Comparison of ENCODE assay signal across 21 mouse cellular contexts in genomic region chr11:55517666-55518065, GRCm38 (mm10). TPM values are rescaled to one million over a fixed set of nuclear protein-coding genes. Genes with fewer than 3 reads are reported as not detected.
DNase-seq lines count a peak whose midpoint lies in the region; ATAC-seq and TF ChIP-seq lines count a peak whose summit lies in the region.
"Had no signal": no experiment of that assay in that cellular context is flagged by ENCODE, and none has a peak within 500 bp of the region (broad histone marks: within the 10 kb centered on the region; RNA-seq: fewer than 3 reads in every experiment).

No protein-coding gene starts in this region.

- H3K27ac ChIP-seq in heart, embryonic 12.5 days (ENCODE audit: poor library complexity, severe bottlenecking), result no peak overlapping the region
- no peak overlapping the region for H3K27ac ChIP-seq in heart, embryonic 10.5 days
- no peak overlapping the region for H3K27ac ChIP-seq in liver, embryonic 13.5 days
- no peak overlapping the region for H3K27ac ChIP-seq in liver, postnatal 0 days (ENCODE audit: low read depth)
- H3K27ac ChIP-seq: embryonic facial prominence, embryonic 10.5 days; embryonic facial prominence, embryonic 12.5 days; forebrain, embryonic 13.5 days; forebrain, embryonic 15.5 days had no signal

- TF ChIP-seq CTCF in liver, postnatal 0 days (IDR thresholded peaks at IDR 0.05; ENCODE audit: low read depth), result no peak

- H3K9me3 ChIP-seq in heart, embryonic 12.5 days (replicated peaks), result no peaks in the 10 kb centered on the region
- no peaks in the 10 kb centered on the region for H3K9me3 ChIP-seq in heart, embryonic 10.5 days
- no peaks in the 10 kb centered on the region for H3K9me3 ChIP-seq in liver, embryonic 13.5 days (replicated peaks)
- H3K9me3 ChIP-seq in liver, postnatal 0 days (ENCODE audit: low read length), result no peaks in the 10 kb centered on the region
- H3K9me3 ChIP-seq: embryonic facial prominence, embryonic 10.5 days; embryonic facial prominence, embryonic 12.5 days; forebrain, embryonic 13.5 days; forebrain, embryonic 15.5 days; G1E had no signal

- H3K4me1 ChIP-seq in heart, embryonic 12.5 days (replicated peaks), result no peaks in the 10 kb centered on the region
- no peaks in the 10 kb centered on the region for H3K4me1 ChIP-seq in heart, embryonic 10.5 days
- H3K4me1 ChIP-seq in liver, embryonic 13.5 days (replicated peaks), result no peaks in the 10 kb centered on the region; the same call in none of the 2 replicates
- no peaks in the 10 kb centered on the region for H3K4me1 ChIP-seq in liver, postnatal 0 days (ENCODE audit: insufficient read depth)
- H3K4me1 ChIP-seq: embryonic facial prominence, embryonic 12.5 days had no signal

- H3K4me3 ChIP-seq in heart, embryonic 12.5 days, result no peak overlapping the region
- no peak overlapping the region for H3K4me3 ChIP-seq in heart, embryonic 10.5 days
- no peak overlapping the region for H3K4me3 ChIP-seq in liver, embryonic 13.5 days (replicated peaks)
- H3K4me3 ChIP-seq in liver, postnatal 0 days (ENCODE audit: low read depth, low read length), result no peak overlapping the region
- H3K4me3 ChIP-seq: embryonic facial prominence, embryonic 10.5 days; embryonic facial prominence, embryonic 12.5 days; forebrain, embryonic 13.5 days; forebrain, embryonic 15.5 days had no signal

- no peaks in the 10 kb centered on the region for H3K36me3 ChIP-seq in heart, embryonic 12.5 days
- H3K36me3 ChIP-seq in heart, embryonic 10.5 days, result no peaks in the 10 kb centered on the region
- no peaks in the 10 kb centered on the region for H3K36me3 ChIP-seq in liver, embryonic 13.5 days
- H3K36me3 ChIP-seq in liver, postnatal 0 days (replicated peaks; ENCODE audit: insufficient read depth, low read length), result no peaks in the 10 kb centered on the region
- H3K36me3 ChIP-seq: embryonic facial prominence, embryonic 12.5 days; forebrain, embryonic 15.5 days; G1E had no signal

- no peaks in the 10 kb centered on the region for H3K27me3 ChIP-seq in heart, embryonic 12.5 days (replicated peaks)
- no peaks in the 10 kb centered on the region; the same call in 1 of the 2 replicates for H3K27me3 ChIP-seq in heart, embryonic 10.5 days (ENCODE audit: insufficient read depth, poor library complexity, severe bottlenecking)
- H3K27me3 ChIP-seq in liver, embryonic 13.5 days, result no peaks in the 10 kb centered on the region
- H3K27me3 ChIP-seq in liver, postnatal 0 days (ENCODE audit: insufficient read depth, low read length), result no peaks in the 10 kb centered on the region
- H3K27me3 ChIP-seq: embryonic facial prominence, embryonic 12.5 days; forebrain, embryonic 13.5 days; forebrain, embryonic 15.5 days had no signal

- no peak for DNase-seq in heart, embryonic 10.5 days (ENCODE audit: low spot score)
- no peak for DNase-seq in liver, embryonic 13.5 days
- no peak for DNase-seq in liver, postnatal 0 days
- DNase-seq in cerebellum, postnatal 36 days, result no peak
- DNase-seq: adrenal gland, adult 2 months; adrenal gland, postnatal 10 days; adrenal gland, postnatal 25 days; B cell, adult 2 months; cerebellum, adult 11 months; cerebellum, adult 18-20 months; cerebellum, adult 8-10 months; cerebellum, adult 9-11 months; cerebellum, postnatal 14 days; forebrain, postnatal 0 days had no signal

- TF ChIP-seq EP300 in liver, postnatal 0 days (IDR thresholded peaks at IDR 0.05; ENCODE audit: low read depth), result no peak

- 61% methylated on average over 5 of the region's 5 CpGs for WGBS in heart, embryonic 12.5 days
- 72% methylated on average over 5 of the region's 5 CpGs for WGBS in heart, embryonic 10.5 days
- WGBS in liver, embryonic 13.5 days (ENCODE audit: insufficient replicate concordance), result 34% methylated on average over 5 of the region's 5 CpGs
- 43% methylated on average over 5 of the region's 5 CpGs for WGBS in liver, postnatal 0 days (ENCODE audit: insufficient replicate concordance)

- H3K4me2 ChIP-seq in heart, embryonic 12.5 days, result no peak overlapping the region
- no peak overlapping the region for H3K4me2 ChIP-seq in liver, embryonic 13.5 days
- H3K4me2 ChIP-seq in liver, postnatal 0 days (ENCODE audit: low read depth, low read length), result no peak overlapping the region
- H3K4me2 ChIP-seq: embryonic facial prominence, embryonic 12.5 days; forebrain, embryonic 13.5 days; forebrain, embryonic 15.5 days had no signal

- no peak overlapping the region for H3K9ac ChIP-seq in heart, embryonic 12.5 days
- no peak overlapping the region for H3K9ac ChIP-seq in liver, embryonic 13.5 days
- no peak overlapping the region for H3K9ac ChIP-seq in liver, postnatal 0 days (replicated peaks)
- H3K9ac ChIP-seq: embryonic facial prominence, embryonic 12.5 days; forebrain, embryonic 13.5 days; forebrain, embryonic 15.5 days; forebrain, postnatal 0 days had no signal

- ATAC-seq in heart, embryonic 12.5 days (ENCODE audit: insufficient number of reproducible peaks, low FRiP score), result 0 out of 2 replicates have a peak, but pooled peaks have one; percentile 50
- 0 out of 2 replicates have a peak, but pooled peaks have one; percentile 41 for ATAC-seq in liver, embryonic 13.5 days (ENCODE audit: low read depth)
- ATAC-seq in liver, postnatal 0 days, result no peak
- ATAC-seq: CD4-positive, CD25-positive, alpha-beta regulatory T cell, adult 4 months; forebrain, embryonic 13.5 days; forebrain, postnatal 0 days had no signal

RNA-seq across cellular contexts. Expression of gene G3bp1, which starts 48.2 kb away (rescaled TPM):
- 139 and 140 TPM in 2 replicates for polyA plus RNA-seq in heart, embryonic 12.5 days (2016; fragmentation: Nextera tagmentation; extraction: Ambion mirVana)
- polyA plus RNA-seq in heart, embryonic 10.5 days (2016; fragmentation: Nextera tagmentation; extraction: Ambion mirVana), result 164 and 188 TPM in 2 replicates
- polyA plus RNA-seq in liver, embryonic 13.5 days (2015; fragmentation: Nextera tagmentation; extraction: Ambion mirVana), result 96.5 and 114 TPM in 2 replicates
- 34.2 and 36.8 TPM in 2 replicates for polyA plus RNA-seq in liver, postnatal 0 days (2015; fragmentation: Nextera tagmentation; extraction: Ambion mirVana)

RNA-seq across cellular contexts. Expression of gene Atox1, which starts 56.6 kb away (rescaled TPM):
- polyA plus RNA-seq in heart, embryonic 12.5 days (2016; fragmentation: Nextera tagmentation; extraction: Ambion mirVana), result 253 and 258 TPM in 2 replicates
- 269 and 273 TPM in 2 replicates for polyA plus RNA-seq in heart, embryonic 10.5 days (2016; fragmentation: Nextera tagmentation; extraction: Ambion mirVana)
- 184 and 205 TPM in 2 replicates for polyA plus RNA-seq in liver, embryonic 13.5 days (2015; fragmentation: Nextera tagmentation; extraction: Ambion mirVana)
- polyA plus RNA-seq in liver, postnatal 0 days (2015; fragmentation: Nextera tagmentation; extraction: Ambion mirVana), result 261 and 271 TPM in 2 replicates
